Mouse (Mus musculus) neural tube, embryonic 12.5 days (tissue): ENCODE results near the gene Sfxn3. TPM values are rescaled to one million over a fixed set of nuclear protein-coding genes. Genes with fewer than 3 reads are reported as not detected.
A peak's percentile ranks its signal among the peaks of the same experiment; 100 is the strongest.

Experiments
- ATAC-seq: fragments of 200-750 bp; cut with Nextera tagmentation; 2 replicates; pipeline ENCODE4 v1.8.0; 2017; ENCODE audit warnings: low read depth, mild to moderate bottlenecking, moderate TSS enrichment, moderate library complexity; ENCODE audit not compliant: low FRiP score
- H3K27ac ChIP-seq: fragments of 300-500 bp; sonication (generic); 2 replicates; pipeline ENCODE4 v1.5.1; 2016
- H3K27me3 ChIP-seq: fragments of 300-500 bp; sonication (generic); replicated peaks from 2 replicates; pipeline ENCODE4 v1.6.1; 2016; ENCODE audit warnings: mild to moderate bottlenecking
- H3K36me3 ChIP-seq: fragments of 300-500 bp; sonication (generic); 2 replicates; pipeline ENCODE4 v1.6.1; 2016; ENCODE audit warnings: mild to moderate bottlenecking
- H3K4me1 ChIP-seq: fragments of 300-500 bp; sonication (generic); 2 replicates; pipeline ENCODE4 v1.6.1; 2016
- H3K4me2 ChIP-seq: fragments of 300-500 bp; sonication (generic); replicated peaks from 2 replicates; pipeline ENCODE4 v1.6.1; 2016; ENCODE audit warnings: mild to moderate bottlenecking
- H3K4me3 ChIP-seq: fragments of 300-500 bp; sonication (generic); 2 replicates; pipeline ENCODE4 v1.5.1; 2016
- H3K9ac ChIP-seq: fragments of 300-500 bp; sonication (generic); 2 replicates; pipeline ENCODE4 v1.6.1; 2016; ENCODE audit warnings: mild to moderate bottlenecking
- H3K9me3 ChIP-seq: fragments of 300-500 bp; sonication (generic); 2 replicates; pipeline ENCODE4 v1.6.1; 2016; ENCODE audit warnings: mild to moderate bottlenecking
- WGBS: fragments of 180-500 bp; shearing (Covaris S2); methylation state at CpG from one replicate; pipeline ENCODE4 v1.1.7; 2016; 5-methylcytosine and 5-hydroxymethylcytosine counted together
- polyA plus RNA-seq: library from polyadenylated mRNA; unstranded; fragments of >200 nt; fragmentation: Nextera tagmentation; extraction: Ambion mirVana; gene quantifications from 2 replicates; pipeline ENCODE4 v1.2.1, GENCODE M21; 2016

Gene Sfxn3
- 38.3 and 41.2 TPM in 2 replicates for polyA plus RNA-seq

DNA sequence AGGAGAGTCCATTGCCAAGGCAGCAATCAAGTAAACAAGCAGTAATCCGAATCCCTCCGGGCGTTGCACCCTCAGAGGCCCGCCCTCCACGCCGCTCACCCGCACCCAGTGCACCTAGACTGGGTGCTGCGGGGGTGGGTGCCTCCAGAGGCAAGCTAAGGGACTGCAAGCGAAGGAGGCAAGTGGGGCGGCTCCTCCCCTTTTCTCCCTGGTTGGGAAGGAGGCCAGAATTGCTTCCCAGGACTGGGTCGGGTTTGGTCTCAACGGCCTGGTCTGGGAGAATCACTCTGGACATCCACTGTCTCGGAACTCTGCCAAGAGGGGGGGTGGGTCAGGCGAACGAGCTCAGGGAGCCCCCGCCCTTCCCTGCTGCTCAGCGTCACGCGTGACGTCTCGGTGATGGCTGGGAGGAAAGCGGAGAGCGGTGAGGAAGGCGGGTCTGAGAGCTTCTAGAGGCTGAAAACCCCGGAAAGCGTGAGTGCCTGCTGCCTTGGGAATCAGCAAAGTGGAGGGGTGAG lies at the start of gene Sfxn3:
Sfxn3 (plus strand) TSS at position 87 of the 518 bp plus-strand sequence.
- Histone ChIP-seq H3K4me2 (peak within 1 kb of the TSS; percentile 65), H3K36me3 (peaks cover 9% of the 10 kb centered on the region; the same call in 1 of the 2 replicates), H3K27me3 (peaks cover 24% of the 10 kb centered on the region), H3K9me3 (no peaks in the 10 kb centered on the region), H3K4me1 (peaks cover 29% of the 10 kb centered on the region), H3K4me3 (peak within 1 kb of the TSS; percentile 51), H3K27ac (peak within 1 kb of the TSS; percentile 74), H3K9ac (peak within 1 kb of the TSS; percentile 69)
- WGBS = under 1% methylated on average over 26 of the region's 26 CpGs
- ATAC-seq = peak; percentile 86

GRCm38 (mm10) chr19:44997786-44998185 lies 49.5 kb upstream of the Sfxn3 start:
- ATAC-seq = no peak
- 78% methylated on average over 11 of the region's 11 CpGs for WGBS
- Histone ChIP-seq H3K9me3 (no peaks in the 10 kb centered on the region), H3K4me2 (no peak overlapping the region), H3K36me3 (peaks cover 73% of the 10 kb centered on the region), H3K27me3 (no peaks in the 10 kb centered on the region), H3K4me1 (no peaks in the 10 kb centered on the region), H3K4me3 (no peak overlapping the region), H3K27ac (no peak overlapping the region), H3K9ac (no peak overlapping the region)

- no peaks in the 10 kb centered on the region for H3K9me3 ChIP-seq
- 89% methylated on average over 8 of the region's 8 CpGs for WGBS
- no peak for ATAC-seq
- no peaks in the 10 kb centered on the region for H3K27me3 ChIP-seq
- no peak overlapping the region for H3K27ac ChIP-seq
- no peak overlapping the region for H3K4me2 ChIP-seq
- no peak overlapping the region for H3K9ac ChIP-seq
- peaks cover 87% of the 10 kb centered on the region for H3K36me3 ChIP-seq
- no peak overlapping the region for H3K4me3 ChIP-seq
- H3K4me1 ChIP-seq = no peaks in the 10 kb centered on the region
These were observed 47.7 kb upstream of the Sfxn3 start for GRCm38 (mm10) chr19:44999647-45000046.

GRCm38 (mm10) chr19:45002301-45002700 lies 45.0 kb upstream of the Sfxn3 start:
- WGBS = 68% methylated on average over 3 of the region's 3 CpGs

GRCm38 (mm10) chr19:45003740-45004516 lies 43.4 kb upstream of the Sfxn3 start:
- Histone ChIP-seq H3K4me1 (peaks cover 21% of the 10 kb centered on the region), H3K9ac (no peak overlapping the region)

More at GRCm38 (mm10) chr19:45002301-45002700, 45.0 kb upstream of the Sfxn3 start:
- no peak for ATAC-seq
- peaks cover 16% of the 10 kb centered on the region for H3K4me1 ChIP-seq
- no peak overlapping the region for H3K9ac ChIP-seq
- H3K36me3 ChIP-seq = peaks cover 73% of the 10 kb centered on the region
- H3K27me3 ChIP-seq = no peaks in the 10 kb centered on the region
- no peak overlapping the region for H3K4me3 ChIP-seq
- no peak overlapping the region for H3K4me2 ChIP-seq
- no peak overlapping the region for H3K27ac ChIP-seq
- H3K9me3 ChIP-seq = no peaks in the 10 kb centered on the region

DNA sequence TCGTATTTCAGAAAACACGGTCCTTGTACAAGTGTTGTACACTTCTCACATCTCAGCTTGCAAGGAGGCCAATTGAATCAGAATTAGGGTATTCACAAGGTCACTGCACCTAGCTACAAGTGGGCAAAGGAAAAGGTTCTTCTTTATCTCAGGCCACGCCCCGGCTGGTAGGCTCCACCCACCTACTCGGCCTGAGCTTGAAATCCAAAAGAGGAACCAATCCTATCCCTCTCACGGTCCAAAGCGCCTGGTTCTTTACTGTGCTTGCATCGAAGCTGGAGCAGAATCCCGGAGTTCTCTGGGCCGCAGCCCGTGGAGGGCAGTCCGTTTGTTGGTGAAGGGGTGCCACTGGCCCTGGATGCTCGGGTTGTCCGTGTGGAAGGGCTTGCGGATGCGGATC lies 41.9 kb upstream of the Sfxn3 start, which contains the start of gene Twnk:
Twnk (plus strand) TSS at position 220 of the 400 bp plus-strand sequence.
- Histone ChIP-seq H3K9ac (peak within 1 kb of the TSS; percentile 88), H3K27ac (peak within 1 kb of the TSS; percentile 46), H3K9me3 (no peaks in the 10 kb centered on the region), H3K36me3 (peaks cover 59% of the 10 kb centered on the region), H3K27me3 (no peaks in the 10 kb centered on the region), H3K4me1 (peaks cover 21% of the 10 kb centered on the region), H3K4me3 (peak within 1 kb of the TSS; percentile 89), H3K4me2 (peak within 1 kb of the TSS; percentile 93)
- WGBS = 10% methylated on average over 16 of the region's 16 CpGs
- no peak for ATAC-seq

More at GRCm38 (mm10) chr19:45003740-45004516, 43.4 kb upstream of the Sfxn3 start:
- H3K4me2 ChIP-seq = no peak overlapping the region
- H3K9me3 ChIP-seq = no peaks in the 10 kb centered on the region
- H3K4me3 ChIP-seq = no peak overlapping the region
- no peak for ATAC-seq
- H3K27ac ChIP-seq = no peak overlapping the region
- WGBS = 87% methylated on average over 7 of the region's 7 CpGs
- peaks cover 66% of the 10 kb centered on the region for H3K36me3 ChIP-seq
- H3K27me3 ChIP-seq = no peaks in the 10 kb centered on the region

DNA sequence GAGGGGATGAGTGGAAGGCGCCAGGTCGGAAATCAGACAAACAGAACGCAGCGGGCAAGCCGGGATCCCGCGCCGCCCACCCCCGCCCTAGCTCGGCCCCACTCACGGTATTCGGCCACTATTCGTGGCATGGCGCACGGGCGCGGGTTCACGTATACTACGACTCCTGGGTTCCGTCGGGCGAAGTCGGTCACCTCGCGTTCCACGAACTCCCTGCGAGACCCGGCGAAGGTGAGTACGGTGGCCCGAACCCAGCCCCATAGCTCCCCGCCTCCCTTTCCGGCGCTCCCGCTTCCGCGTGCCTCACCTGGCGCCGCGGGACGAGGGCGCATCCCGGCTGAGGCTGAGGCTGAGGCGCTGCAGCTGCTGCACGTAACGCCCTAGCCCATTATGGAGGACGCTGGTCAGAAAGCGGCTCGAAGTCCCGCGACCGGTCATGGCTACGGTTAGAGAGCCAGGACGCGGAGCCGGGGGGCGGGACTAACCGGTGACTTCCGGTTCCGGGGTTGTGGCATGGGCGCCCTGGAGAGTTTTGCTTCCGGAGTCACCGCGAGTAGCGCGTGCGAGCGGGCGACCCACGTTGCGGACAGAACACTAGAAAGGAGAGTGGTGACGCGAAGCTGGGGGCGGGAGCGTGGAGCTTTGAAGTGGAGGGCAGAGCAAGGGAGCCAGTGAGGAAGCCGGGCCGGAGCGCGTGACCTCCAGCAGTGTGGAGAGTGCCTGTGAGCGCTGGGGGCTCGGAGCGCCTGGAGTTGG lies 41.2 kb upstream of the Sfxn3 start, which contains the start of gene Mrpl43:
Mrpl43 (minus strand) TSS at position 486 of the 756 bp plus-strand sequence.
- under 1% methylated on average over 82 of the region's 82 CpGs for WGBS
- peaks cover 21% of the 10 kb centered on the region for H3K4me1 ChIP-seq
- ATAC-seq = peak; percentile 93
- H3K27me3 ChIP-seq = no peaks in the 10 kb centered on the region
- peak within 1 kb of the TSS; percentile 89 for H3K4me3 ChIP-seq
- H3K4me2 ChIP-seq = peak within 1 kb of the TSS; percentile 93
- no peaks in the 10 kb centered on the region for H3K9me3 ChIP-seq
- peak within 1 kb of the TSS; percentile 46 for H3K27ac ChIP-seq
- H3K9ac ChIP-seq = peak within 1 kb of the TSS; percentile 88
- H3K36me3 ChIP-seq = peaks cover 59% of the 10 kb centered on the region

DNA sequence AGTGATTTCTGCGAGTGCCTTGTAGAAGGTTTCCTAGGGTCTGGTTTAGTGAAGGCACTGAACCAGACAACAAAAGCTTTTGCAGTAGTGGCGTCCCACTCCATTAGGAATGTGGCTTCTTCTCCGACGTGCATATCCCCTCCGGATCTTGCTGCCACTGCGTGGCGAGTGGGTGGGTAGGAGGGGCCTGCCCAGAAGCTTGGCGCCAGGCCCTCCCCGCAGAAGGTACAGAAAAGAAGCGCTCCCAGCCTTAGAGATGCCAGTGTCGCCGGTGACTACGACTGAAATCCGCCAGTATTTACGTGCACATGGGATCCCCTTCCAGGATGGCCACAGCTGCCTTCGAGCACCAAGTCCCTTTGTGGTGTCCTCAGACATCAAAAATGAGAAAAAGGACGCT lies 40.3 kb upstream of the Sfxn3 start:
- 41% methylated on average over 17 of the region's 17 CpGs for WGBS
- ATAC-seq = no peak
- H3K36me3 ChIP-seq = peaks cover 59% of the 10 kb centered on the region
- H3K4me2 ChIP-seq = peak overlapping the region; percentile 93
- peaks cover 21% of the 10 kb centered on the region for H3K4me1 ChIP-seq
- H3K9ac ChIP-seq = peak overlapping the region; percentile 88
- no peaks in the 10 kb centered on the region for H3K9me3 ChIP-seq
- no peak overlapping the region; the same call in 1 of the 2 replicates for H3K27ac ChIP-seq
- H3K27me3 ChIP-seq = no peaks in the 10 kb centered on the region
- peak overlapping the region; percentile 89 for H3K4me3 ChIP-seq

- 95% methylated on average over 20 of the region's 20 CpGs for WGBS
- H3K4me2 ChIP-seq = peak overlapping the region; percentile 93
- peak overlapping the region; percentile 89; the same call in 1 of the 2 replicates for H3K4me3 ChIP-seq
- no peaks in the 10 kb centered on the region for H3K9me3 ChIP-seq
- ATAC-seq = no peak
- H3K4me1 ChIP-seq = peaks cover 26% of the 10 kb centered on the region
- H3K27me3 ChIP-seq = no peaks in the 10 kb centered on the region
- H3K9ac ChIP-seq = peak overlapping the region; percentile 88; the same call in 1 of the 2 replicates
- H3K27ac ChIP-seq = no peak overlapping the region
- H3K36me3 ChIP-seq = peaks cover 56% of the 10 kb centered on the region
These were observed 39.7 kb upstream of the Sfxn3 start for GRCm38 (mm10) chr19:45007425-45008191.

GRCm38 (mm10) chr19:45010646-45011045 lies 36.7 kb upstream of the Sfxn3 start:
- Histone ChIP-seq H3K9me3 (no peaks in the 10 kb centered on the region), H3K9ac (no peak overlapping the region), H3K27me3 (no peaks in the 10 kb centered on the region), H3K36me3 (peaks cover 36% of the 10 kb centered on the region), H3K4me3 (no peak overlapping the region), H3K4me2 (no peak overlapping the region), H3K4me1 (peaks cover 41% of the 10 kb centered on the region), H3K27ac (no peak overlapping the region)
- no peak for ATAC-seq
- WGBS = 90% methylated on average over 4 of the region's 4 CpGs

GRCm38 (mm10) chr19:45012219-45012618 lies 35.1 kb upstream of the Sfxn3 start:
- Histone ChIP-seq H3K4me1 (peaks cover 47% of the 10 kb centered on the region), H3K27ac (peak overlapping the region; percentile 67), H3K27me3 (no peaks in the 10 kb centered on the region), H3K36me3 (peaks cover 36% of the 10 kb centered on the region), H3K9me3 (no peaks in the 10 kb centered on the region), H3K4me2 (no peak overlapping the region), H3K4me3 (no peak overlapping the region), H3K9ac (0 out of 2 replicates have a peak overlapping the region, but pooled peaks have one; percentile 26)
- WGBS = 91% methylated on average over 8 of the region's 8 CpGs
- no peak for ATAC-seq
